Mouse (Mus musculus): ENCODE measurements around the gene Daglb. TPM values are rescaled to one million over a fixed set of nuclear protein-coding genes. Genes with fewer than 3 reads are reported as not detected.

Gene Daglb
- polyA plus RNA-seq, 1 experiment from 2014 or later, result 12.5 TPM

DNA sequence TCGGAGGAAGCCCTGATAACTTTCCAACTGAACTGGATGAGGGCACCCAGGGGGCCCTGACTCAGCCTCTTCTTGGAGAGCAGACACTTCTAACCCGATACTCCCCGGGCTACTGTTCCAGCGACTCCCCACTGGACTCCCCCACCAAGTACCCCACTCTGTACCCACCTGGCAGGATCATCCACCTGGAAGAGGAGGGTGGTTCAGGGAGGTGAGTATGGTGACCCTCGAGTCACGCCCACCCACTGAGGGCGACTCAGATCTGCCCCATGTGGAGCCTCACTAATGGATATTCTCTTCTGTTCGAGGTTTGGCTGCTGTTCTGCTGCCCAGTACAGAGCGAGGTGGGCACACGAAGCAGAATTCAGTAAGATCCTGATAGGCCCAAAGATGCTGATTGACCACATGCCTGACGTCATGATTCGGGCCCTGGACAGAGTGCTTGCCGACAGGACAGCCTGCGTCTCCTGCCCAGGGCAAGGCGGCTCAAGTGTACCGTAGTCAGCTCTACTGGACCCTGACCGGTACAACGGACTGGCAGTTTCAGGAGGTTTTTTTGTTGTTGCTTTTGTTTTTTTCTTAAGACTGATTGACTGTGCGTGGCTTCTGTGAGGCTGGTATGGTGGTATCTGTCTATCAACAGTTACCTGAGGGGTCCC lies 38.6 kb downstream of the Daglb start:
- Histone ChIP-seq H3K36me3 (ENCODE audit: control insufficient read depth, insufficient read depth, low read length) (no peaks in the 10 kb centered on the region; the same call in 1 of the 2 replicates), H3K4me3 (ENCODE audit: low read depth, low read length) (no peak overlapping the region), H3K27ac (ENCODE audit: low read depth, low read length) (no peak overlapping the region), H3K4me2 (ENCODE audit: low read depth, low read length, severe bottlenecking) (no peak overlapping the region), H3K27me3 (ENCODE audit: control insufficient read depth, insufficient read depth, low read length) (no peaks in the 10 kb centered on the region), H3K4me1 (replicated peaks; ENCODE audit: control insufficient read depth, insufficient read depth, low read length) (no peaks in the 10 kb centered on the region), H3K9ac (ENCODE audit: low read length) (no peak overlapping the region), H3K9me3 (ENCODE audit: control insufficient read depth, low read length) (no peaks in the 10 kb centered on the region)
- 94% methylated on average over 19 of the region's 19 CpGs for WGBS
- ATAC-seq (replicated peaks; ENCODE audit: low FRiP score) (no peak), DNase-seq (ENCODE audit: low spot score) (no peak)

DNA sequence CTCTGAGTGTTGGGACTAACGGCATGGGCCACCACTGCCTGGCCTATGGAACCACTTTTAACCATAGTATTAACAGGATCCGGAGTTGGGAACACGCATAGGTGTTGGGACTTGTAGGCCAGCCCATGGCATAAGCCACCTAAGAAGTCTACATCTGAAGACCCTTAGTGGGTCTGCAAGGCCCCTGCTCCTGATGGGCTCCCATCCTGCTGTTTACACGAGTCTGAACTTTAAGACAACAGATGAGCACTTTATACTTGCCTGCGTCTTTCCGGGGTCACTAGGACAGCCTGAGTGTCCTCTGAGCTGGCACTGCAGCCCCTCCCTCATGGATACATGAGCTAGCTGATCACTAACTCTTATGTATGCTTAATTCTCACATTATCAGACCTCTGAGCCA lies 39.4 kb downstream of the Daglb start:
- no peaks in the 10 kb centered on the region; the same call in 1 of the 2 replicates for H3K36me3 ChIP-seq (ENCODE audit: control insufficient read depth, insufficient read depth, low read length)
- ATAC-seq (replicated peaks; ENCODE audit: low FRiP score), result no peak
- WGBS, result 93% methylated on average over 6 of the region's 6 CpGs

DNA sequence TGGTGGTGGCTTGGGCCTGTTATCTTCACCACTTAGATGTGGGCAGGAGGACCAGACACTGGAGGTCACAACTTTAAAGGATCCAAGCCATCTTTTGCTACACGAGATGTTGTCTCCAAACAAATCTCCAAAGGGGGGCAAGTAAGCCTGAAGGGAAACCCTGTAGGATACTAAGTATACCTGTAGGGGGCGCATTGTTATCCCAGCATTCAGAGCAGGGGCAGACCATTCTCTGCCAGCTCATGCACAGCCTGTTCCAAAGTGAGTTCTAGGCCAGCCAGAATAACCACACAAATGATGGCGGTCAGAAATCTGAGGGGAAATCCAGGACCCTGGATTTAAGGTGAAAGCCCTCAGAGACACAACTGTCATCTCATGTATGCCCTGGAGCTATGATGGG lies 40.1 kb downstream of the Daglb start:
- Histone ChIP-seq H3K4me2 (ENCODE audit: low read depth, low read length, severe bottlenecking) (no peak overlapping the region), H3K27ac (ENCODE audit: low read depth, low read length) (no peak overlapping the region), H3K4me3 (ENCODE audit: low read depth, low read length) (no peak overlapping the region), H3K27me3 (ENCODE audit: control insufficient read depth, insufficient read depth, low read length) (no peaks in the 10 kb centered on the region), H3K9ac (ENCODE audit: low read length) (no peak overlapping the region), H3K9me3 (ENCODE audit: control insufficient read depth, low read length) (no peaks in the 10 kb centered on the region), H3K4me1 (replicated peaks; ENCODE audit: control insufficient read depth, insufficient read depth, low read length) (no peaks in the 10 kb centered on the region), H3K36me3 (ENCODE audit: control insufficient read depth, insufficient read depth, low read length) (no peaks in the 10 kb centered on the region; the same call in 1 of the 2 replicates)
- WGBS, result 71% methylated on average over 3 of the region's 3 CpGs
- DNase-seq (ENCODE audit: low spot score), result no peak
- no peak for ATAC-seq (replicated peaks; ENCODE audit: low FRiP score)

More for the DNA sequence above, 39.4 kb downstream of the Daglb start:
- Histone ChIP-seq H3K9me3 (ENCODE audit: control insufficient read depth, low read length) (no peaks in the 10 kb centered on the region), H3K4me3 (ENCODE audit: low read depth, low read length) (no peak overlapping the region), H3K27ac (ENCODE audit: low read depth, low read length) (no peak overlapping the region), H3K4me2 (ENCODE audit: low read depth, low read length, severe bottlenecking) (no peak overlapping the region), H3K27me3 (ENCODE audit: control insufficient read depth, insufficient read depth, low read length) (no peaks in the 10 kb centered on the region), H3K4me1 (replicated peaks; ENCODE audit: control insufficient read depth, insufficient read depth, low read length) (no peaks in the 10 kb centered on the region), H3K9ac (ENCODE audit: low read length) (no peak overlapping the region)
- no peak for DNase-seq (ENCODE audit: low spot score)

DNA sequence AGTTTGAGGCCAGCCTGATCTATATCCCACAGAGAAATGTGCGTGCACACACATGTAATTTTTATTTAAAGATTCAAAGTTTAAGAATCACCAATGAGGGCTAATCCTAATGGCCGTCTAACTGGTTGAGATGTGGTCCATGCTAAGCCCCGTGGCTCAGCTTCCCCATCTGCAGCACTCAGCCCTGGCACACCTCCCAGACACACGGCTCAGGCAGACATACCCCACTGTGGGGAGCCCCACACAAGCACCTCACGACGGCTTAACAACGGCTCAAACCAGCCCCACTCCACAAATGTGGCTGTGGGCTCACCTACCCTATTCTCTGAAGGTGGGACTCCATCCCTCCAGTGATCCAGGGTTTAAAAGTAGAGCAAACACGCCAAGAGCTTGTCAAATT lies 40.7 kb downstream of the Daglb start:
- DNase-seq (ENCODE audit: low spot score) (no peak), ATAC-seq (replicated peaks; ENCODE audit: low FRiP score) (no peak)
- WGBS, result 91% methylated on average over 8 of the region's 8 CpGs
- no peak overlapping the region for H3K27ac ChIP-seq (ENCODE audit: low read depth, low read length)
- H3K9ac ChIP-seq (ENCODE audit: low read length), result no peak overlapping the region
- no peaks in the 10 kb centered on the region for H3K4me1 ChIP-seq (replicated peaks; ENCODE audit: control insufficient read depth, insufficient read depth, low read length)
- no peaks in the 10 kb centered on the region for H3K27me3 ChIP-seq (ENCODE audit: control insufficient read depth, insufficient read depth, low read length)
- no peak overlapping the region for H3K4me3 ChIP-seq (ENCODE audit: low read depth, low read length)
- H3K4me2 ChIP-seq (ENCODE audit: low read depth, low read length, severe bottlenecking), result no peak overlapping the region
- no peaks in the 10 kb centered on the region; the same call in 1 of the 2 replicates for H3K36me3 ChIP-seq (ENCODE audit: control insufficient read depth, insufficient read depth, low read length)
- no peaks in the 10 kb centered on the region for H3K9me3 ChIP-seq (ENCODE audit: control insufficient read depth, low read length)

DNA sequence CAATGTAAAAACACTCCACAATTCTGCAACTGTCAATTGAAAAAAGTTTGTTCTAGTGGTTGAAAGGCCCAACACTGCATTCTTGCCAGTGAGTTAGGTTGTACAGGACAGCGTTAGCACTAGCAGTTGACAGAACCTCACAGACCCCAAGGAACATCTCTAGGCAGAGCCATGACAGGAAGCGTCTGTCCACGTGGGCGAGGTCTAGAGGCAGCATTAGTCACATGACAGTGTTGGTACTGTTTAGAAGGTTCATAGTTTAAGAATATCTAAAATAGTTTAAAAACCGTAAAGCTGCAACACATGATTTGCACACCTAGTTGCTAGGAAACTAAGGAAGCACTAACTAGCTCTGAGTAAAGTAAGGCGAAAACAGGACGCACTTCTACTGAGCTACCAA lies 41.2 kb downstream of the Daglb start:
- Histone ChIP-seq H3K36me3 (ENCODE audit: control insufficient read depth, insufficient read depth, low read length) (no peaks in the 10 kb centered on the region; the same call in 1 of the 2 replicates), H3K9ac (ENCODE audit: low read length) (no peak overlapping the region), H3K4me1 (replicated peaks; ENCODE audit: control insufficient read depth, insufficient read depth, low read length) (no peaks in the 10 kb centered on the region), H3K9me3 (ENCODE audit: control insufficient read depth, low read length) (no peaks in the 10 kb centered on the region), H3K27ac (ENCODE audit: low read depth, low read length) (no peak overlapping the region), H3K27me3 (ENCODE audit: control insufficient read depth, insufficient read depth, low read length) (no peaks in the 10 kb centered on the region), H3K4me3 (ENCODE audit: low read depth, low read length) (no peak overlapping the region), H3K4me2 (ENCODE audit: low read depth, low read length, severe bottlenecking) (no peak overlapping the region)
- ATAC-seq (replicated peaks; ENCODE audit: low FRiP score), result no peak
- 89% methylated on average over 7 of the region's 7 CpGs for WGBS
- no peak for DNase-seq (ENCODE audit: low spot score)

DNA sequence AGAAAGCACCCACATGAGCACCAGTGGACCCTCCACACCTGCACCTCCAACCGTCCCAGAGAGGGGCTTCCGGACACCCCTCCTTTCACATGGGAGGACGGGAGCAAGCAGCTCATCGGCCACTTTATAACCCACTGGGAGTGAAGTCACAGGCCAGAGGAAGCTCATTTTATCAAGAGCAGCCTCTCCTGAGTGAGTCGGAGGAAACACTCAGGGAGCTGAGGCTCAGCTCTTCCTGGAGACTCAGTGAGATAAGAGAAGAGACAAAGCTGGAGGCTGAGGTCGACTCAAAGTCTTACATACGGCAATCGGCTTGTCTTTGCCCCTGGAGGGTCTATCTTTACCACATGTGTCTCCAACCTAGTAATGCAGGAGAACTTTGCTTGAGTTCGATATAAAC lies 44.9 kb downstream of the Daglb start:
- Histone ChIP-seq H3K4me1 (replicated peaks; ENCODE audit: control insufficient read depth, insufficient read depth, low read length) (no peaks in the 10 kb centered on the region), H3K27ac (ENCODE audit: low read depth, low read length) (no peak overlapping the region), H3K36me3 (ENCODE audit: control insufficient read depth, insufficient read depth, low read length) (peaks cover 4% of the 10 kb centered on the region; the same call in 1 of the 2 replicates), H3K4me2 (ENCODE audit: low read depth, low read length, severe bottlenecking) (no peak overlapping the region), H3K9ac (ENCODE audit: low read length) (no peak overlapping the region), H3K9me3 (ENCODE audit: control insufficient read depth, low read length) (no peaks in the 10 kb centered on the region), H3K4me3 (ENCODE audit: low read depth, low read length) (no peak overlapping the region), H3K27me3 (ENCODE audit: control insufficient read depth, insufficient read depth, low read length) (no peaks in the 10 kb centered on the region)
- DNase-seq (ENCODE audit: low spot score), result peak; percentile 47
- WGBS, result 91% methylated on average over 9 of the region's 9 CpGs
- ATAC-seq (replicated peaks; ENCODE audit: low FRiP score), result no peak

DNA sequence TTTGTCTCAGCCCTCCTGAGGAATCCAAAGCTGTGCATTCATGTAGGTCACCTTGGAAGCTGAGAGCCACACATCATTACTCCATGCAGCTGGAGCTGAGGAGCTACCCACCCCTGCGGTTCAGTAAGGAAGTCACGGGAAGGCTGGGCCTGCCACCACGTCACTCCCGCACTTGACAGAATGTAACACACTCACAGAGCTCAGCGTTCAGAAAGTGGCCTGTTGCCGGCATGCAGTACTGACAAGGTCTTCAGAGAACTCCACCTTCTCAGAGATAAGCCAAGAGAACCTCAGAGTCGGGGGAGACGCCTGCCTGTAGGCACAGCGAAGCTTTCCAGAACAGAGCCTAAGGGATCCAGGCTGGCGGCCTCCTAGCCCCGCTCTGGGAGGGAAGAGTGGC lies 45.4 kb downstream of the Daglb start:
- Histone ChIP-seq H3K4me2 (ENCODE audit: low read depth, low read length, severe bottlenecking) (no peak overlapping the region), H3K9me3 (ENCODE audit: control insufficient read depth, low read length) (no peaks in the 10 kb centered on the region), H3K9ac (ENCODE audit: low read length) (no peak overlapping the region), H3K27ac (ENCODE audit: low read depth, low read length) (no peak overlapping the region), H3K4me1 (replicated peaks; ENCODE audit: control insufficient read depth, insufficient read depth, low read length) (no peaks in the 10 kb centered on the region), H3K36me3 (ENCODE audit: control insufficient read depth, insufficient read depth, low read length) (peaks cover 4% of the 10 kb centered on the region; the same call in 1 of the 2 replicates), H3K27me3 (ENCODE audit: control insufficient read depth, insufficient read depth, low read length) (no peaks in the 10 kb centered on the region), H3K4me3 (ENCODE audit: low read depth, low read length) (no peak overlapping the region)
- DNase-seq (ENCODE audit: low spot score) (peak; percentile 42), ATAC-seq (replicated peaks; ENCODE audit: low FRiP score) (no peak)
- WGBS, result 94% methylated on average over 11 of the region's 11 CpGs

DNA sequence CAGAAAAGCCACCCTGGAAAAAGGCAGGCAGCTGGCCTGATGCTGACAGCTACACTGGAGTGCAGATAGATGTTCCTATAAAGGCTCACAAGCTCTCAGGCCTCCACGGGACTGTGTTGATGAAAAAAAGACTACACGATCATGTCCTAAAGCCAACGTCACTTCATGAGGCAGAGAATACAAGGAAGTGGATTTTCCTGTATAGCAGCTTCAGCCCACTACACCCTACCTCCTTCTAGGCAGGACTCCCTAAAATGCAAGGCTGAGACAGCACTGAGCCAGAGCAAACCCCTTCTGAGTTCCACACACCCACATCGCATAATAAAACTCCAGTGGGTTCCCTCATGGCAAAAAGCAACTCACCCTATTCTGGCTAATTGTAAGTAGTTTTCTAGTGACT lies 47.2 kb downstream of the Daglb start:
- no peaks in the 10 kb centered on the region for H3K9me3 ChIP-seq (ENCODE audit: control insufficient read depth, low read length)
- 93% methylated on average over 4 of the region's 4 CpGs for WGBS
- ATAC-seq (replicated peaks; ENCODE audit: low FRiP score) (no peak), DNase-seq (ENCODE audit: low spot score) (no peak)
- no peak overlapping the region for H3K4me3 ChIP-seq (ENCODE audit: low read depth, low read length)
- H3K36me3 ChIP-seq (ENCODE audit: control insufficient read depth, insufficient read depth, low read length), result peaks cover 9% of the 10 kb centered on the region; the same call in 1 of the 2 replicates
- no peaks in the 10 kb centered on the region for H3K4me1 ChIP-seq (replicated peaks; ENCODE audit: control insufficient read depth, insufficient read depth, low read length)
- no peak overlapping the region for H3K27ac ChIP-seq (ENCODE audit: low read depth, low read length)
- H3K4me2 ChIP-seq (ENCODE audit: low read depth, low read length, severe bottlenecking), result no peak overlapping the region
- no peak overlapping the region for H3K9ac ChIP-seq (ENCODE audit: low read length)
- H3K27me3 ChIP-seq (ENCODE audit: control insufficient read depth, insufficient read depth, low read length), result no peaks in the 10 kb centered on the region

DNA sequence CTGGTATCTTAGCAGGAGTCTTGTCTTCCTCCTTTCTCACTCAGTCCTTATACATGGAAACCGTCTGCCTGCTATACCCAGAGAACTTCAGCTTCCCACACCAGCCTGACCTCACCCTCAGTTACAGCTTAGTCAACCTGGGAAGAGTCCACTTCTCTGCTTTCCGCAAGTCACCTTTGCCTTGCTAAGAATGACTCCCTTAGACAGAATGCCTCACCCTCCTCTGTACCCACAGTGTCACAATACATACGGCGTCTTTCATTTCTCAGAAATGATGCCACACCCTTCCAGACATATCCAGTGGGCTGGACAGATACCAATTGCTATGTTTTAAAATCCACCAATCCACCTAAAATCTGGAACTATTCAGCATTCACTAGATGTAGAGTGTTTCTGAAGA lies 47.9 kb downstream of the Daglb start:
- Histone ChIP-seq H3K36me3 (ENCODE audit: control insufficient read depth, insufficient read depth, low read length) (peaks cover 10% of the 10 kb centered on the region; the same call in 1 of the 2 replicates), H3K27me3 (ENCODE audit: control insufficient read depth, insufficient read depth, low read length) (no peaks in the 10 kb centered on the region), H3K4me2 (ENCODE audit: low read depth, low read length, severe bottlenecking) (no peak overlapping the region), H3K27ac (ENCODE audit: low read depth, low read length) (no peak overlapping the region), H3K4me1 (replicated peaks; ENCODE audit: control insufficient read depth, insufficient read depth, low read length) (no peaks in the 10 kb centered on the region), H3K4me3 (ENCODE audit: low read depth, low read length) (no peak overlapping the region), H3K9me3 (ENCODE audit: control insufficient read depth, low read length) (no peaks in the 10 kb centered on the region), H3K9ac (ENCODE audit: low read length) (no peak overlapping the region)
- no peak for DNase-seq (ENCODE audit: low spot score)
- 95% methylated on average over 4 of the region's 4 CpGs for WGBS
- no peak for ATAC-seq (replicated peaks; ENCODE audit: low FRiP score)
